Mouse (Mus musculus) forebrain, postnatal 0 days (tissue): ENCODE data around the gene Ints3. TPM values are rescaled to one million over a fixed set of nuclear protein-coding genes. Genes with fewer than 3 reads are reported as not detected.
A peak's percentile ranks its signal among the peaks of the same experiment; 100 is the strongest.

Source experiments
- ATAC-seq: fragments of 200-750 bp; cut with Nextera tagmentation; 2 replicates; pipeline ENCODE4 v1.8.0; 2017; ENCODE audit warnings: mild to moderate bottlenecking, moderate library complexity
- DNase-seq: peaks from one replicate; pipeline ENCODE4 v3.0.0-alpha.2; 2015
- H3K27ac ChIP-seq: fragments of 300-500 bp; sonication (generic); 2 replicates; pipeline ENCODE4 v1.5.1; 2014; ENCODE audit warnings: low read depth, mild to moderate bottlenecking, antibody characterized with exemption, low read length, moderate library complexity, mixed read lengths
- H3K27me3 ChIP-seq: fragments of 300-500 bp; sonication (generic); 2 replicates; pipeline ENCODE4 v1.6.1; 2014; ENCODE audit warnings: mild to moderate bottlenecking, low read length, mixed read lengths; ENCODE audit not compliant: insufficient read depth
- H3K36me3 ChIP-seq: fragments of 300-500 bp; sonication (generic); 2 replicates; pipeline ENCODE4 v1.6.1; 2014; ENCODE audit warnings: mild to moderate bottlenecking, moderate library complexity; ENCODE audit not compliant: insufficient read depth
- H3K4me1 ChIP-seq: fragments of 300-500 bp; sonication (generic); 2 replicates; pipeline ENCODE4 v1.6.1; 2014; ENCODE audit warnings: antibody characterized with exemption; ENCODE audit not compliant: insufficient read depth
- H3K4me2 ChIP-seq: fragments of 300-500 bp; sonication (generic); 2 replicates; pipeline ENCODE4 v1.6.1; 2014; ENCODE audit warnings: low read depth, mild to moderate bottlenecking, moderate library complexity
- H3K4me3 ChIP-seq: fragments of 300-500 bp; sonication (generic); 2 replicates; pipeline ENCODE4 v1.5.1; 2014; ENCODE audit warnings: low read depth, low read length, mixed read lengths
- H3K9ac ChIP-seq: fragments of 300-500 bp; sonication (generic); 2 replicates; pipeline ENCODE4 v1.6.1; 2014; ENCODE audit warnings: mild to moderate bottlenecking
- H3K9me3 ChIP-seq: fragments of 300-500 bp; sonication (generic); 2 replicates; pipeline ENCODE4 v1.6.1; 2016; ENCODE audit warnings: low read length
- CTCF ChIP-seq: sonication (generic); IDR thresholded peaks from 2 replicates; pipeline ENCODE4 v1.5.1; 2016; ENCODE audit warnings: antibody characterized with exemption, control low read depth, low read depth
- WGBS: fragments of 180-500 bp; shearing (Covaris S2); extraction: QIAGEN DNeasy Blood & Tissue Kit; methylation state at CpG from one replicate; pipeline ENCODE4 v1.1.7; 2014; 5-methylcytosine and 5-hydroxymethylcytosine counted together
- polyA plus RNA-seq: library from polyadenylated mRNA; unstranded; fragments of >200 nt; fragmentation: Nextera tagmentation; extraction: Ambion mirVana; gene quantifications from 2 replicates; pipeline ENCODE4 v1.2.1, GENCODE M21; 2015
- total RNA-seq: library from RNA; depleted of rRNA; stranded (reverse); fragments of >200 nt; gene quantifications from 2 replicates; pipeline ENCODE4 v1.2.3, GENCODE M21; 2014

The Ints3 gene
- total and polyA plus RNA-seq, 2 experiments from 2014 or later: 20.6 to 51.5 TPM

- H3K9me3 ChIP-seq: no peaks in the 10 kb centered on the region
- 94% methylated on average over 3 of the region's 3 CpGs for WGBS
- no peaks in the 10 kb centered on the region for H3K27me3 ChIP-seq
- H3K36me3 ChIP-seq: peaks cover 4% of the 10 kb centered on the region; the same call in 1 of the 2 replicates
- ATAC-seq: no peak
- H3K9ac ChIP-seq: no peak overlapping the region
- no peak overlapping the region for H3K27ac ChIP-seq
- H3K4me2 ChIP-seq: no peak overlapping the region
- TF ChIP-seq CTCF: no peak
- H3K4me3 ChIP-seq: no peak overlapping the region
- no peak for DNase-seq
- peaks cover 10% of the 10 kb centered on the region; the same call in 1 of the 2 replicates for H3K4me1 ChIP-seq
These were observed 3.8 kb downstream of the Ints3 start for GRCm38 (mm10) chr3:90429576-90429975.

DNA sequence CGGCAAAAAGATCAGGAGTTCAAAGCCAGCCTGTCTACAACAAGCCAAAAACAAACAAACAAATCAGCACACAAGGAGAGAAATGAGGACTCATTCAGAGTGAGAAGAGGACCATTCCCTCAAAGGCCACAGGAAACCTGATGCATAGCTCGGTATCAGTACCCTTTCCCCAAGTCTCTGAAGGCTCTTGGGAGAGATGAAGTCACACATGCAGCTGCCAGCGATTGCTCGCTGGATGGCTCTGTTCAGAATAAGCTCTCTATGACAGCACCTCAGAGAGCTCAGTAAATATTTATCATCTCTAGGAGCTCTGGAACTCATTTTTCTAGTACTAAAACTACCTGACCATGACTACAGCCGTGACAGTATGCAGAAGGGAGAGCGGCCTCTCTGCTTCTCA is 5.2 kb downstream of the Ints3 start:
- H3K27ac ChIP-seq: no peak overlapping the region
- DNase-seq: no peak
- WGBS: 89% methylated on average over 6 of the region's 6 CpGs

DNA sequence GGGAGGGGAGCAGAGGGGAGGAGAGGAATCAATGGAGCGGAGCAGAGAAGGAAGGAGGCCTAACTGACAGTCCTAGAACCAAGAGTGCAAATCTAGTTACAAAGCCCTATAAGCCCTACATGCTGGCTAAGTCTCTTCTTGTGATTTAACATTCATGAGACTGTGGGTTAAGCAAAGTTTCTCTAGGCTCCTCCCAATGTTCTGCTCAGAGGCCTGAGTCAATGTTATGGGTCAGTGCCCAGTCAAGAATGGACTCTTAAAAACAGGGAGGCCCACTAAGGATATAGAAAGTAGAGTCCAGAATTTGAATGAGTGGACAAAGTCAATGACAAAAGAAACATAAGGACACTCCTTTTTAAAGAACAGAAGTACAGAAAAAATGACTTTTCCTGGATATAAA is 5.8 kb downstream of the Ints3 start:
- peaks cover 16% of the 10 kb centered on the region for H3K36me3 ChIP-seq
- H3K4me3 ChIP-seq: no peak overlapping the region
- H3K4me1 ChIP-seq: peaks cover 10% of the 10 kb centered on the region; the same call in 1 of the 2 replicates
- no peaks in the 10 kb centered on the region for H3K9me3 ChIP-seq
- H3K27me3 ChIP-seq: no peaks in the 10 kb centered on the region
- no peak overlapping the region for H3K9ac ChIP-seq
- TF ChIP-seq CTCF: no peak
- DNase-seq (no peak), ATAC-seq (no peak)
- no peak overlapping the region for H3K4me2 ChIP-seq
- 80% methylated on average over 1 of the region's 1 CpGs for WGBS
- H3K27ac ChIP-seq: no peak overlapping the region

More for the DNA sequence above, 5.2 kb downstream of the Ints3 start:
- no peak overlapping the region for H3K9ac ChIP-seq
- no peak for ATAC-seq
- TF ChIP-seq CTCF: no peak
- no peaks in the 10 kb centered on the region for H3K9me3 ChIP-seq
- H3K27me3 ChIP-seq: no peaks in the 10 kb centered on the region
- H3K4me1 ChIP-seq: peaks cover 10% of the 10 kb centered on the region; the same call in 1 of the 2 replicates
- no peak overlapping the region for H3K4me2 ChIP-seq
- no peak overlapping the region for H3K4me3 ChIP-seq
- H3K36me3 ChIP-seq: peaks cover 10% of the 10 kb centered on the region

GRCm38 (mm10) chr3:90425499-90425898 is 7.9 kb downstream of the Ints3 start:
- no peaks in the 10 kb centered on the region for H3K9me3 ChIP-seq
- whole genome bisulfite sequencing: 97% methylated on average over 2 of the region's 2 CpGs
- H3K4me2 ChIP-seq: no peak overlapping the region
- no peaks in the 10 kb centered on the region for H3K4me1 ChIP-seq
- TF ChIP-seq CTCF: no peak
- H3K27ac ChIP-seq: no peak overlapping the region
- no peak overlapping the region for H3K9ac ChIP-seq
- DNase-seq: no peak
- ATAC-seq: no peak
- no peaks in the 10 kb centered on the region for H3K27me3 ChIP-seq
- no peak overlapping the region for H3K4me3 ChIP-seq
- peaks cover 28% of the 10 kb centered on the region for H3K36me3 ChIP-seq

DNA sequence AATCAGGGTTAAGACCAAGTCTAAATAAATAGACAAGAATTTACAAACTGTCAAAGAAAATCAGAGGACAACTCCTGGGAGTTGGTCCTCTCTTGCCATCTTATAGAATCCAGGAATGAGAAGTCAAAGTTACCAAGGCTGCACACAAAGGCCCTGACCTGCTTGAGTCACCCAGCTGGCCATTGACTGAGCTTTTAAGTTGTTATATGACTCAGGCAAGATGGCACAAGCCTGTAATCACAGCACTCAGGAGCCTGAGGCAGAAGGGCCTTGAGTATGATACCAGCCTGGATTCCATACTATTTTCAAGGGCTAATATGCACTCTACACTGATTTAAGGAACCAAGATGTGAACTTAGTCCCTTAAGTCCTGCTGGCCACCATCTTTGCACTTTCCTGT is 9.9 kb downstream of the Ints3 start:
- Histone ChIP-seq H3K4me3 (no peak overlapping the region), H3K4me2 (no peak overlapping the region), H3K4me1 (no peaks in the 10 kb centered on the region), H3K9me3 (no peaks in the 10 kb centered on the region), H3K36me3 (peaks cover 37% of the 10 kb centered on the region), H3K27ac (no peak overlapping the region), H3K9ac (no peak overlapping the region), H3K27me3 (no peaks in the 10 kb centered on the region)
- DNase-seq: no peak
- no peak for ATAC-seq
- TF ChIP-seq CTCF: no peak

DNA sequence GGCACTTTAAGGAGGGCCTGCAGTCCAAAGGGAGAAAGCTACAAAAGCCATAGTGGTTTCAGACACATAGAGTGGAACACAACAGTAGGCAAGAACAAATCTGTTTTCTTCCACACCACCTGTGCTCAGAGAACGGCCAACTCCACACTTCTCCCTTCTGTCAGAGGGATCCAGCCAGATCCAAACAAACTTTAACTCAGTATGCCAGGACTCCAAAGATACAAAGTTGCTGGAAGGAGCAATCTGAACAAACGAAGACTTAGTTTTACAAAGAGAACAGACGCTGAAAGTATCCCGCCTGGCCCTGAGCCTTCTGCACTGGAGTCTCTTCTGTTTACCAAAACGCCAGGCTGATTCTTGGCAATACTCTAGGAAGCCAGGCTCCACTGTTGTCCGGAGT is 12.7 kb downstream of the Ints3 start:
- Histone ChIP-seq H3K9me3 (no peaks in the 10 kb centered on the region), H3K4me3 (no peak overlapping the region), H3K27ac (no peak overlapping the region), H3K4me1 (no peaks in the 10 kb centered on the region), H3K36me3 (peaks cover 58% of the 10 kb centered on the region), H3K9ac (no peak overlapping the region), H3K27me3 (no peaks in the 10 kb centered on the region), H3K4me2 (no peak overlapping the region)
- TF ChIP-seq CTCF: no peak
- peak; percentile 16 for DNase-seq
- ATAC-seq: peak; percentile 25; the same call in 1 of the 2 replicates
- 78% methylated on average over 6 of the region's 6 CpGs for WGBS

DNA sequence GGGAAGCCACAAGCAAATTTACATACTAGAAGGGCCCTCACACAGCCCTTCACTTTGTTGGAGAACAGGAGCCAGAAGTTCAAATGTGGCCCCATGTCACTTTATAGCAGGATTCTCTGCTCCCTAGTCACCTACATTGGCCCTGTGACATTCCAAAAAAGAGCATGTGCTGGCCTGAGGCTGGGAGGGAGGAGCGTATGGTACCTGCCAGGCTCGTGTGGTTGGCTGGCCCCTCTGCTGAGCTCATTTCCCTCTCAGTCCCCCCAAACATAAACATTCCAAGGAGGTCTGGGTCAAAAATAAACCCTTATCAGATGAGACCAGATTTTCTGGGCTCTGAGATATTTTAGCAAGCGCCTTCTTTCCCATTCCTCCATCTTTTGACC is 20.4 kb downstream of the Ints3 start:
- no peak overlapping the region for H3K4me2 ChIP-seq
- H3K27ac ChIP-seq: no peak overlapping the region
- 0 out of 2 replicates have a peak, but pooled peaks have one; percentile 10 for ATAC-seq
- H3K4me3 ChIP-seq: no peak overlapping the region
- H3K4me1 ChIP-seq: no peaks in the 10 kb centered on the region
- DNase-seq: no peak
- H3K36me3 ChIP-seq: peaks cover 69% of the 10 kb centered on the region
- 79% methylated on average over 3 of the region's 3 CpGs for WGBS
- H3K27me3 ChIP-seq: no peaks in the 10 kb centered on the region
- TF ChIP-seq CTCF: no peak
- H3K9ac ChIP-seq: no peak overlapping the region
- no peaks in the 10 kb centered on the region for H3K9me3 ChIP-seq
